Mouse (Mus musculus) c-Kit-positive CD71-positive TER-119-positive erythroid progenitor cells, embryonic 14.5 days (primary cell): ENCODE results near the gene Akt3.

Experiments
- DNase-seq: peaks from one replicate; pipeline ENCODE4 v3.0.0-alpha.2; 2013; ENCODE audit warnings: low spot score

Gene Akt3

GRCm38 (mm10) chr1:176980801-176981400 lies 277.1 kb downstream of the Akt3 start:
- DNase-seq = no peak

DNA sequence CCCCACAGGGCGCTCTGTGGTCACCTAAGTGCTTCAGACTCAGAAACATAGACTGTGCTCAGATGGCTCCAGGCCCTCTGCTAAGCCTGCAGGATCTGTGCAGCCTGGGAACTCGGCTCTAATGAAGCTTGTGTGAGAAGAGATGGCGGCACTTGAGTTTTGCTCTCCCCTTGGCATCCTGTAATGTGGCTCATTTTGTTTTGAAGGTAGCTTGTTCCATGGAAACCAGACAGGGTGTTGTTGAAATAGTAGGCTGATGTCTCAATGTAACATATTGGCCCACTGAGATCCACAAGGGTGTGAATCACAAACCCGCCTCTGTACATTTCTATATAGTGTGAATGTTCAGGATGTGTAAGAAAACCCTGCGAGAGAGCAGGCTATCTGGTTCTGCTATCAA lies 277.9 kb downstream of the Akt3 start:
- DNase-seq = no peak

- DNase-seq = no peak
Measured at GRCm38 (mm10) chr1:176979235-176979634, 278.8 kb downstream of the Akt3 start.

DNA sequence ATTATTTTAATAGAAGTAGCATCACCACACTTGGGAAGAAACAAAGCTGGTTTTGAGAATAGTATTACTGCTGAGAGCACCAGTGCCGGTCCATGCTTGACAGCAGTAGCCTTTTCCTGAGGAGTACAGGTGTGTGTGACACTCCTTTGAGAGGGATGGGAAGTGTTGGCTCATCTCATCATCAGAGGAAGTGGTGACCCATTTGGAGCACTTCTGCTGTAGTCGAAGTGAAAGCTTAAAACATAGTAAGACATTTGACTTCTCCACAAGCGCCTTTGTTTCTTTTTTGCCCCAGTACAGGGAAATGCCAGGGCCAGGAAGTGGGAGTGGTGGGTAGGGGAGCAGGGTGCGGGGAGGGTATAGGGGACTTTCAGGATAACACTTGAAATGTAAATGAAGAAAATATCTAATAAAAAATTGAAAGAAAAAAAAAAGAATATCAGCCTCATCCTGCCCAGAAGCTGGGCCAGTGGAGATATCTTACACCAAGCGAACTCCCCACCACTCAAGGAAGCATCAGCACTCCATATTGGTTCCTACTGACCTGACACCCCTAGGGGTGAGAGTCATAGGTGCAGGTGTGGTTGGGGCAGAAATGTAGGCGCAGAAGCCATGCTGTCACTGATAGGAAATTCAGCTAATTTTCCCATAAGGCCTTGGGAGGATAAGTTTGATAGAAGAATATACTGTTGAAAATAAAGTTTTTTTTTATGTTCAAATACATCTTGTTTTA lies 284.5 kb downstream of the Akt3 start:
- DNase-seq = no peak

DNA sequence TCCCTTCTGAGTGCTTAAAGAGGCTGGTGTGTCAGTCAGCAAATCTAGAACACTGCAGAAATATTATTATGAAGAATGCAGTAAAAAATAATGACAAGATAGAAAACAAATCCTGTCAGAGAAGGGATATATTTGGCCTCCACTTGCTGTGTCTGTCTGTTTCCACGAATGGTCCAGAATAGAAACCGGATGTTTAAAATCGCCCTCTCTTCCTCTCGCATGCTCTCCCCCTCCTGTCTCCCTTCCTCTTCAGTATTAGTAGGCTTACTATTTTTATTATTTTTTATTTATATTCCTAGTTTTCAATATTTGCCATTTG lies 286.6 kb downstream of the Akt3 start:
- no peak for DNase-seq

DNA sequence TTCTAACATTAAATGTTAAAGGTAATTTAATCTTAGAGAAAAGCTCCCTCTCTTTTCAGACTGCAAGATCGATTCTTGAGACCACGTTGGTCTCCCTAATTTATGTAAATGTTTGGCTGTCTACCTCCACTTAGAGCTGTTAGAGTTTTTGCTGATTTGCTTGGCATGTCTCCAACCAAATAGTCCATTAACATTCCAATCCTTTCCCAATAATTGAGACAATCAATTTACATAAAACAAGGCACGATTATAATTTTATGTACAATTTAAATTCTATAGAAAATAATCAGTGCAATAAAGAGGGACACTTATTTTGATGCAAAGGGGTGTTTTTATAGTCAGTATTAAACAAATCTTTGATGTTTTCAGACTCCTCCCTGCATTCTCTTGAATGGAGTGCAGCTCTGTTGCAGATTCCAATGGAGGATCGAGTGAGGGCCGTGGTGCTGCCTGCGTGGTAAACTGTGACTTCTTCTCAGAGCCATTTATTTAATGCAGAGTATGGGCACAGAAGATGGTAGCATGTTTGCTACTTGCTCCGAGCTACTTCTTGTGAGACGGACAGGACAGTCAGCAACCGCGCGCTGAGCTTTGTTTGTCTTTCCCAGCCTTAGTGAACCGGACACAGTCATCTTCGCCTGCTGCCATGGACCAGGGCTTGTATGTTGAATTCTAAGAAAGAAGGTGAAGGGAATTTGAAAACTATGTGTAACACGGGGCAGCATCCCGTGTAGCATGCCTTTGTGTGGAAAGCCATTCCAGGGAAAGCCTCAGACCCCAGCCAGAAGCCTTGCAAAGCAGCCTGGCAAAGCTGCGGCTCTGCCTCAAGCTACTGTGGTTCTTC lies 287.1 kb downstream of the Akt3 start:
- DNase-seq = no peak
